Mouse (Mus musculus): ENCODE results near the gene Arhgef3. TPM values are rescaled to one million over a fixed set of nuclear protein-coding genes. Genes with fewer than 3 reads are reported as not detected.

Gene Arhgef3
- total and polyA plus RNA-seq, 3 experiments, result 11.1 to 27.8 (median 23.0) TPM

- peak overlapping the region; percentile 53 for H3K27ac ChIP-seq
- TF ChIP-seq POLR2A (IDR thresholded peaks at IDR 0.05; ENCODE audit: insufficient read depth, low read depth, low read length), result no peak
- no peak for TF ChIP-seq CTCF (IDR thresholded peaks at IDR 0.05)
- no peak for TF ChIP-seq EP300 (IDR thresholded peaks at IDR 0.05; ENCODE audit: insufficient read depth, low read depth, low read length)
- H3K9ac ChIP-seq (ENCODE audit: low read depth, low read length), result no peak overlapping the region
- H3K4me1 ChIP-seq (ENCODE audit: control insufficient read depth, insufficient read depth, low read length), result peaks cover 8% of the 10 kb centered on the region
- H3K36me3 ChIP-seq (ENCODE audit: control insufficient read depth, insufficient read depth, low read length), result no peaks in the 10 kb centered on the region; the same call in 1 of the 2 replicates
- H3K27me3 ChIP-seq (ENCODE audit: control insufficient read depth, insufficient read depth, low read length), result no peaks in the 10 kb centered on the region
- 96% methylated on average over 7 of the region's 7 CpGs for WGBS
- no peak overlapping the region for H3K4me3 ChIP-seq
- H3K79me2 ChIP-seq (replicated peaks; ENCODE audit: control insufficient read depth, insufficient read depth, low read length), result no peaks in the 10 kb centered on the region
- intact Hi-C loops (cut with DNase I), result loop anchor here (5.0 kb wide), 1 partner anchor 36 kb away; no protein-coding TSS in a partner anchor
- DNase-seq, result no peak
These were observed 264.0 kb downstream of the Arhgef3 start for GRCm38 (mm10) chr14:27378669-27379068.

DNA sequence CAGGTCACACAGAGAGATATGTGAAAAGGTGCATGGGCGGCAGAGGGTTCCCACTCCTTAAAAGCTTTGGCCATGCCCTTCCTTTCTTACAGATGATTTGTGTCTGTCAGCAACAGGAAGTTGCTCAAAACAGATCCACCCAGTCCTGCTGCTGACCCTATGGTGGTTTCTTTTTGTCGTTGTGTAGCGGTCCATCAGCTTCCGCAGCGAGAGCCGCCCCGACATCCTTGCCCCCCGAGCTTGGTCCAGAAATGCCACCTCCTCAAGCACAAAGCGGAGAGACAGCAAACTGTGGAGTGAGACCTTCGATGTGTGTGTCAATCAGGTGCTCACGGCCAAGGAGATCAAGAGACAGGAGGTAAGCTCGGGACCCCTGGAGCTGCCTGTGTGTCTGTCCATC, 264.7 kb downstream of the Arhgef3 start:
- WGBS, result 53% methylated on average over 12 of the region's 12 CpGs
- intact Hi-C loops (cut with DNase I), result loop anchor here (5.0 kb wide), 1 partner anchor 37 kb away; no protein-coding TSS in a partner anchor
- Histone ChIP-seq H3K9ac (ENCODE audit: low read depth, low read length) (peak overlapping the region; percentile 48; the same call in 1 of the 2 replicates), H3K4me3 (no peak overlapping the region; the same call in 1 of the 2 replicates), H3K36me3 (ENCODE audit: control insufficient read depth, insufficient read depth, low read length) (peaks cover 2% of the 10 kb centered on the region; the same call in 1 of the 2 replicates), H3K27me3 (ENCODE audit: control insufficient read depth, insufficient read depth, low read length) (no peaks in the 10 kb centered on the region), H3K79me2 (replicated peaks; ENCODE audit: control insufficient read depth, insufficient read depth, low read length) (no peaks in the 10 kb centered on the region), H3K4me1 (ENCODE audit: control insufficient read depth, insufficient read depth, low read length) (peaks cover 8% of the 10 kb centered on the region), H3K27ac (peak overlapping the region; percentile 53)
- peak; percentile 56 to 58 for DNase-seq
- TF ChIP-seq CTCF (IDR thresholded peaks at IDR 0.05) (no peak), POLR2A (IDR thresholded peaks at IDR 0.05; ENCODE audit: insufficient read depth, low read depth, low read length) (no peak), EP300 (IDR thresholded peaks at IDR 0.05; ENCODE audit: insufficient read depth, low read depth, low read length) (no peak)

DNA sequence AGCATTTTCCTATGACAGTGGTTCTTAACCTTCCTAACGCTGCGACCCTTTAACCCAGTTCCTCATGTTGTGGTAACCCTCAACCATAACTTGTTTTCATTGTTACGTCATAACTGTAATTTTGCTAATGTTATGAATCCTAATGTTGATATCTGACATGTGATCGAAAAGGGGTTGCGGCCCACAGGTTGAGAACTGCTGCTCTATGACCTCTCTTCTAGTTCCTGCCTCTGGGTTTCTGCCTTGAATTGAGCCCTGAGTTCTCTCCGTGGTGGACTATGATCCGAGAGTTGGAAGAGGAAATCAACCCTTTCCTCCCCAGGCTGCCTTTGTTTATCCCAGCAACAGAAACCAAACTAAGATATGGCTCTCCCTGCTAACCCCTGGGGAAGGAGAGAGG, 266.8 kb downstream of the Arhgef3 start:
- 75% methylated on average over 7 of the region's 7 CpGs for WGBS
- no peak overlapping the region for H3K9ac ChIP-seq (ENCODE audit: low read depth, low read length)
- no peaks in the 10 kb centered on the region for H3K79me2 ChIP-seq (replicated peaks; ENCODE audit: control insufficient read depth, insufficient read depth, low read length)
- TF ChIP-seq POLR2A (IDR thresholded peaks at IDR 0.05; ENCODE audit: insufficient read depth, low read depth, low read length) (no peak), EP300 (IDR thresholded peaks at IDR 0.05; ENCODE audit: insufficient read depth, low read depth, low read length) (no peak), CTCF (IDR thresholded peaks at IDR 0.05) (no peak)
- H3K4me3 ChIP-seq, result no peak overlapping the region
- peaks cover 4% of the 10 kb centered on the region for H3K4me1 ChIP-seq (ENCODE audit: control insufficient read depth, insufficient read depth, low read length)
- no peaks in the 10 kb centered on the region for H3K27me3 ChIP-seq (ENCODE audit: control insufficient read depth, insufficient read depth, low read length)
- DNase-seq, result no peak
- no peak overlapping the region for H3K27ac ChIP-seq
- peaks cover 2% of the 10 kb centered on the region; the same call in 1 of the 2 replicates for H3K36me3 ChIP-seq (ENCODE audit: control insufficient read depth, insufficient read depth, low read length)
- intact Hi-C loops (cut with DNase I), result no loop called here

DNA sequence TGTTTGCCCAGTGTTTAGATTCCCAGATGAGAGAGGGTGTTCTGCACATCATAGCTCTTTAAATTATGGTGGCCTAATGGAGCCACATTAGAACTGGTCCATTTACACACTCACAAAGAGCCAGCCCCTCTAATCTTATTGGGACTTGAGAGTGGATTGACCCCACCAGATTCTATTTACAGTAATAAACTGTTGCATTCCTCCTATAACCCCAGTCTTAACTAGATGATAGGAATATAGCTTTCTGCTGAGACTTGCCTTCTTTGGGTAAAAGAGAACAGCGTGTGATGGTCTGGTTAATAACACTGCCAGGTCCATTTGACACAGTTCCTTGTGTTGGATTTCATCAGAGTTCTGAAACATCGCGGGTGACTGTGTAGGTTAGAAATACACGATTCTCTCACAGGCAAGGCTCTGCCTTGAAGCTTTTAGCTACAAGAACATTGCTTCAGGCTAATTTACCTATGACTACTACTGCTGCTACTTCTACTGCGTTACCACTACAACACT, 268.7 kb downstream of the Arhgef3 start:
- Histone ChIP-seq H3K36me3 (ENCODE audit: control insufficient read depth, insufficient read depth, low read length) (peaks cover 14% of the 10 kb centered on the region), H3K27me3 (ENCODE audit: control insufficient read depth, insufficient read depth, low read length) (no peaks in the 10 kb centered on the region), H3K4me3 (no peak overlapping the region), H3K27ac (no peak overlapping the region), H3K9ac (ENCODE audit: low read depth, low read length) (no peak overlapping the region), H3K79me2 (replicated peaks; ENCODE audit: control insufficient read depth, insufficient read depth, low read length) (no peaks in the 10 kb centered on the region), H3K4me1 (ENCODE audit: control insufficient read depth, insufficient read depth, low read length) (peaks cover 4% of the 10 kb centered on the region)
- intact Hi-C loops (cut with DNase I), result no loop called here
- 90% methylated on average over 5 of the region's 5 CpGs for WGBS
- no peak for DNase-seq
- TF ChIP-seq CTCF (IDR thresholded peaks at IDR 0.05) (no peak), EP300 (IDR thresholded peaks at IDR 0.05; ENCODE audit: insufficient read depth, low read depth, low read length) (no peak), POLR2A (IDR thresholded peaks at IDR 0.05; ENCODE audit: insufficient read depth, low read depth, low read length) (no peak)

- no peak for TF ChIP-seq EP300 (IDR thresholded peaks at IDR 0.05; ENCODE audit: insufficient read depth, low read depth, low read length)
- TF ChIP-seq CTCF (IDR thresholded peaks at IDR 0.05), result no peak
- no peak for TF ChIP-seq POLR2A (IDR thresholded peaks at IDR 0.05; ENCODE audit: insufficient read depth, low read depth, low read length)
- Histone ChIP-seq H3K79me2 (replicated peaks; ENCODE audit: control insufficient read depth, insufficient read depth, low read length) (no peaks in the 10 kb centered on the region), H3K27ac (no peak overlapping the region), H3K4me1 (ENCODE audit: control insufficient read depth, insufficient read depth, low read length) (peaks cover 4% of the 10 kb centered on the region), H3K27me3 (ENCODE audit: control insufficient read depth, insufficient read depth, low read length) (no peaks in the 10 kb centered on the region), H3K36me3 (ENCODE audit: control insufficient read depth, insufficient read depth, low read length) (peaks cover 20% of the 10 kb centered on the region), H3K4me3 (no peak overlapping the region), H3K9ac (ENCODE audit: low read depth, low read length) (no peak overlapping the region)
- WGBS, result 88% methylated on average over 4 of the region's 4 CpGs
- no peak for DNase-seq
- intact Hi-C loops (cut with DNase I), result no loop called here
These were observed 269.4 kb downstream of the Arhgef3 start for GRCm38 (mm10) chr14:27384143-27384542.

DNA sequence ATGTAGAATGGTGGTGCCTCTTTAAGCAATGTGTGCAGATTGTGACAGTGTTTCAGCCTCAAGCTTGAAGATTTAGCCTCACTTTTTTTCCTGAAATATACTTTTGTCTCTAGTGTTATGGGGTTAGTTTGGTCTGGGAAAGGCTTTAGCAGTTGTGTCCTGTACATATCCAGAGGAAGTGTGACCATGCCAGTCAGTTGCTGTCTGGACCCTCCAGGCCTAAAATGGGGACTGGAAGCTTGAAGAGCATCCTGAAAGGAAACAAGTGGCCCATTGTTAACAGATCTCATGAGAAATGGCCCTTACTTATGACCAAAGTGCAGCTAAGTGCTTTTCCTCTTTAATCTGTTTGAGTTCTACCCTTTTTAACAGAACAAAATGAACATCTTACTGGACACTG, 273.9 kb downstream of the Arhgef3 start:
- Histone ChIP-seq H3K27me3 (ENCODE audit: control insufficient read depth, insufficient read depth, low read length) (no peaks in the 10 kb centered on the region), H3K36me3 (ENCODE audit: control insufficient read depth, insufficient read depth, low read length) (peaks cover 28% of the 10 kb centered on the region), H3K4me1 (ENCODE audit: control insufficient read depth, insufficient read depth, low read length) (peaks cover 5% of the 10 kb centered on the region), H3K9ac (ENCODE audit: low read depth, low read length) (no peak overlapping the region), H3K79me2 (replicated peaks; ENCODE audit: control insufficient read depth, insufficient read depth, low read length) (no peaks in the 10 kb centered on the region), H3K27ac (peak overlapping the region; percentile 12), H3K4me3 (no peak overlapping the region)
- no peak for DNase-seq
- TF ChIP-seq CTCF (IDR thresholded peaks at IDR 0.05) (no peak), POLR2A (IDR thresholded peaks at IDR 0.05; ENCODE audit: insufficient read depth, low read depth, low read length) (no peak), EP300 (IDR thresholded peaks at IDR 0.05; ENCODE audit: insufficient read depth, low read depth, low read length) (no peak)
- intact Hi-C loops (cut with DNase I), result no loop called here

All from heart, adult 2 months (tissue).